Mouse (Mus musculus): Measurements from ENCODE around the gene Cyp4a30b. TPM values are rescaled to one million over a fixed set of nuclear protein-coding genes. Genes with fewer than 3 reads are reported as not detected.
"Not testable (repeated sequence)": the region's sequence is repeated elsewhere in the genome, so short reads cannot be mapped to it uniquely, and the experiment has no call there.

Cyp4a30b gene
- not detected in 2 replicates for total RNA-seq (2021)
- long read RNA-seq: 0 reads

GRCm38 (mm10) chr4:115452304-115452703 lies at the start of gene Cyp4a30b:
Gene Cyp4a30b (plus strand): TSS chr4:115452604.
- no peak for DNase-seq

- DNase-seq: not testable (repeated sequence)
Observed at GRCm38 (mm10) chr4:115411324-115411723, 41.1 kb upstream of the Cyp4a30b start, which contains the start of gene Cyp4a12b. Gene Cyp4a12b (plus strand): TSS chr4:115411624.

GRCm38 (mm10) chr4:115450577-115451137 lies 1.7 kb upstream of the Cyp4a30b start:
- no peak for DNase-seq

- DNase-seq: not testable (repeated sequence)
Observed at GRCm38 (mm10) chr4:115473585-115473984, 21.2 kb downstream of the Cyp4a30b start.

- DNase-seq: not testable (repeated sequence)
Observed at GRCm38 (mm10) chr4:115476051-115476450, 23.6 kb downstream of the Cyp4a30b start.

- DNase-seq: no peak
Observed at GRCm38 (mm10) chr4:115481006-115481652, 28.7 kb downstream of the Cyp4a30b start.

GRCm38 (mm10) chr4:115496001-115496400 lies 43.6 kb downstream of the Cyp4a30b start, which contains the start of gene Cyp4a14:
Gene Cyp4a14 (minus strand): TSS chr4:115496142.
- DNase-seq: no peak

- no peak for DNase-seq
Observed at GRCm38 (mm10) chr4:115497466-115497865, 45.1 kb downstream of the Cyp4a30b start.

GRCm38 (mm10) chr4:115513964-115514363 lies 61.6 kb downstream of the Cyp4a30b start:
- DNase-seq: not testable (repeated sequence)

- DNase-seq: not testable (repeated sequence)
Observed at GRCm38 (mm10) chr4:115518000-115518399, 65.6 kb downstream of the Cyp4a30b start, which contains the start of gene Cyp4a10. Gene Cyp4a10 (plus strand): TSS chr4:115518264.

- no peak for DNase-seq
Observed at GRCm38 (mm10) chr4:115519444-115519843, 67.0 kb downstream of the Cyp4a30b start.

Other genes with a start within 250 kb of the Cyp4a30b start
- gene Cyp4a29, start 210.5 kb upstream of the Cyp4a30b start, total RNA-seq (2021): not detected in 2 replicates
- not detected in 2 replicates for gene Cyp4a12a, start 153.6 kb upstream of the Cyp4a30b start, total RNA-seq (2021)
- gene Cyp4a12b, start 41.0 kb upstream of the Cyp4a30b start, total RNA-seq (2021): 0.38 TPM in 1 of 2 replicates, not detected in the other
- gene Cyp4a14, start 43.5 kb downstream of the Cyp4a30b start, total RNA-seq (2021): 2.7 TPM in 1 of 2 replicates, not detected in the other
- gene Cyp4a10, start 65.7 kb downstream of the Cyp4a30b start, total RNA-seq (2021): 2.0 TPM in 1 of 2 replicates, not detected in the other
- gene Cyp4a31, start 111.0 kb downstream of the Cyp4a30b start, total RNA-seq (2021): 0.43 TPM in 1 of 2 replicates, not detected in the other
- 1.3 TPM in 1 of 2 replicates, not detected in the other for gene Cyp4a32, start 148.4 kb downstream of the Cyp4a30b start, total RNA-seq (2021)
- gene Cyp4b1, start 195.1 kb downstream of the Cyp4a30b start, total RNA-seq (2021): 22.6 and 30.8 TPM in 2 replicates